Comparison of ENCODE assay signal across 9 mouse cellular contexts in genomic region chr4:125962677-125963076, GRCm38 (mm10).
A peak's percentile ranks its signal among the peaks of the same experiment; 100 is the strongest.
DNase-seq lines count a peak whose midpoint lies in the region; ATAC-seq and TF ChIP-seq lines count a peak whose summit lies in the region.
"Had no signal": no experiment of that assay in that cellular context is flagged by ENCODE, and none has a peak within 500 bp of the region (broad histone marks: within the 10 kb centered on the region; RNA-seq: fewer than 3 reads in every experiment).

No protein-coding gene starts in this region.

- no peak overlapping the region for H3K4me3 ChIP-seq in liver, embryonic 12.5 days
- H3K4me3 ChIP-seq in kidney, embryonic 14.5 days (ENCODE audit: low read length): no peak overlapping the region
- H3K4me3 ChIP-seq in liver, adult 2 months (ENCODE audit: insufficient read depth, low read depth, low read length): no peak overlapping the region
- no peak overlapping the region for H3K4me3 ChIP-seq in neural tube, embryonic 13.5 days
- H3K4me3 ChIP-seq in stomach, postnatal 0 days (ENCODE audit: low read depth, low read length): no peak overlapping the region
- H3K4me3 ChIP-seq: embryonic facial prominence, embryonic 12.5 days had no signal

- DNase-seq in liver: peak; percentile 74
- peak; percentile 94 to 97 for DNase-seq in cerebellum, postnatal 14 days
- peak; percentile 70 to 78 for DNase-seq in frontal cortex, postnatal 25 days (ENCODE audit: low spot score in 2 of 2)
- peak; percentile 18 for DNase-seq in liver, adult 2 months (ENCODE audit: extremely low read depth, low read depth, low spot score)
- peak; percentile 84 for DNase-seq in stomach, postnatal 0 days (ENCODE audit: low spot score)

- no peak overlapping the region for H3K9ac ChIP-seq in liver, embryonic 12.5 days
- H3K9ac ChIP-seq in kidney, embryonic 14.5 days (ENCODE audit: low read depth, low read length): no peak overlapping the region
- no peak overlapping the region for H3K9ac ChIP-seq in liver, adult 2 months (ENCODE audit: low read depth, low read length)
- no peak overlapping the region for H3K9ac ChIP-seq in neural tube, embryonic 13.5 days
- H3K9ac ChIP-seq in stomach, postnatal 0 days (ENCODE audit: low read length): no peak overlapping the region
- H3K9ac ChIP-seq: embryonic facial prominence, embryonic 12.5 days had no signal

- no peaks in the 10 kb centered on the region for H3K4me1 ChIP-seq in liver, embryonic 12.5 days
- no peaks in the 10 kb centered on the region for H3K4me1 ChIP-seq in kidney, embryonic 14.5 days (ENCODE audit: control insufficient read depth, insufficient read depth, low read length)
- no peaks in the 10 kb centered on the region for H3K4me1 ChIP-seq in liver, adult 2 months (ENCODE audit: control insufficient read depth, insufficient read depth, low read length)
- H3K4me1 ChIP-seq in neural tube, embryonic 13.5 days (replicated peaks): peaks cover 16% of the 10 kb centered on the region
- no peaks in the 10 kb centered on the region for H3K4me1 ChIP-seq in stomach, postnatal 0 days (replicated peaks; ENCODE audit: control insufficient read depth, insufficient read depth)
- H3K4me1 ChIP-seq: embryonic facial prominence, embryonic 12.5 days had no signal

- 5% methylated on average over 7 of the region's 7 CpGs for WGBS in liver, embryonic 12.5 days (ENCODE audit: insufficient replicate concordance)
- WGBS in kidney, embryonic 14.5 days: 4% methylated on average over 7 of the region's 7 CpGs
- WGBS in liver, adult 2 months: 6% methylated on average over 7 of the region's 7 CpGs
- 13% methylated on average over 7 of the region's 7 CpGs for WGBS in neural tube, embryonic 13.5 days
- 4% methylated on average over 7 of the region's 7 CpGs for WGBS in stomach, postnatal 0 days

- no peaks in the 10 kb centered on the region for H3K79me2 ChIP-seq in liver, adult 2 months (ENCODE audit: control insufficient read depth, insufficient read depth, low read length)

- peaks cover 21% of the 10 kb centered on the region for H3K27me3 ChIP-seq in liver, embryonic 12.5 days (replicated peaks)
- H3K27me3 ChIP-seq in kidney, embryonic 14.5 days (ENCODE audit: control insufficient read depth, insufficient read depth, low read length): no peaks in the 10 kb centered on the region
- no peaks in the 10 kb centered on the region for H3K27me3 ChIP-seq in liver, adult 2 months (ENCODE audit: control insufficient read depth, insufficient read depth, low read length)
- H3K27me3 ChIP-seq in neural tube, embryonic 13.5 days: peaks cover 6% of the 10 kb centered on the region; the same call in 1 of the 2 replicates
- H3K27me3 ChIP-seq in stomach, postnatal 0 days (ENCODE audit: control insufficient read depth, insufficient read depth, low read length): no peaks in the 10 kb centered on the region
- H3K27me3 ChIP-seq: embryonic facial prominence, embryonic 12.5 days had no signal

- no peak overlapping the region for H3K4me2 ChIP-seq in liver, embryonic 12.5 days
- no peak overlapping the region for H3K4me2 ChIP-seq in kidney, embryonic 14.5 days (replicated peaks; ENCODE audit: low read depth, low read length)
- H3K4me2 ChIP-seq in neural tube, embryonic 13.5 days: no peak overlapping the region
- no peak overlapping the region for H3K4me2 ChIP-seq in stomach, postnatal 0 days (replicated peaks; ENCODE audit: low read depth)
- H3K4me2 ChIP-seq: embryonic facial prominence, embryonic 12.5 days had no signal

- no peaks in the 10 kb centered on the region for H3K36me3 ChIP-seq in liver, embryonic 12.5 days
- H3K36me3 ChIP-seq in kidney, embryonic 14.5 days (ENCODE audit: control insufficient read depth, insufficient read depth, low read length): no peaks in the 10 kb centered on the region
- no peaks in the 10 kb centered on the region for H3K36me3 ChIP-seq in liver, adult 2 months (ENCODE audit: control insufficient read depth, insufficient read depth, low read length)
- no peaks in the 10 kb centered on the region for H3K36me3 ChIP-seq in neural tube, embryonic 13.5 days
- H3K36me3 ChIP-seq in stomach, postnatal 0 days (ENCODE audit: control insufficient read depth, insufficient read depth, low read length): no peaks in the 10 kb centered on the region
- H3K36me3 ChIP-seq: embryonic facial prominence, embryonic 12.5 days had no signal

- H3K9me3 ChIP-seq in liver, embryonic 12.5 days (replicated peaks): no peaks in the 10 kb centered on the region
- H3K9me3 ChIP-seq in kidney, embryonic 14.5 days (ENCODE audit: control insufficient read depth, low read length): no peaks in the 10 kb centered on the region
- no peaks in the 10 kb centered on the region for H3K9me3 ChIP-seq in neural tube, embryonic 13.5 days
- H3K9me3 ChIP-seq in stomach, postnatal 0 days (ENCODE audit: control insufficient read depth, low read length): no peaks in the 10 kb centered on the region
- H3K9me3 ChIP-seq: embryonic facial prominence, embryonic 12.5 days had no signal

- TF ChIP-seq EP300 in stomach, postnatal 0 days (optimal IDR thresholded peaks at IDR 0.05): no peak

- no peak for ATAC-seq in liver, embryonic 12.5 days
- 0 out of 2 replicates have a peak, but pooled peaks have one; percentile 29 for ATAC-seq in kidney, embryonic 14.5 days (ENCODE audit: low FRiP score, low TSS enrichment)
- peak; percentile 69; the same call in 1 of the 2 replicates for ATAC-seq in neural tube, embryonic 13.5 days (ENCODE audit: low read depth)
- no peak for ATAC-seq in stomach, postnatal 0 days (ENCODE audit: low FRiP score, low TSS enrichment)

- peak; percentile 92 for TF ChIP-seq CTCF in liver, adult 2 months (IDR thresholded peaks at IDR 0.05; ENCODE audit: low read depth, low read length)
- TF ChIP-seq CTCF in stomach, postnatal 0 days (IDR thresholded peaks at IDR 0.05; ENCODE audit: low read depth): peak; percentile 92

- H3K27ac ChIP-seq in liver, embryonic 12.5 days: no peak overlapping the region
- no peak overlapping the region for H3K27ac ChIP-seq in kidney, embryonic 14.5 days (ENCODE audit: low read depth, low read length)
- no peak overlapping the region for H3K27ac ChIP-seq in liver, adult 2 months (replicated peaks; ENCODE audit: insufficient read depth, low read depth, low read length)
- no peak overlapping the region for H3K27ac ChIP-seq in neural tube, embryonic 13.5 days (replicated peaks)
- H3K27ac ChIP-seq in stomach, postnatal 0 days (replicated peaks): no peak overlapping the region
- H3K27ac ChIP-seq: embryonic facial prominence, embryonic 12.5 days had no signal

- TF ChIP-seq POLR2A in liver, adult 2 months (IDR thresholded peaks at IDR 0.05; ENCODE audit: extremely low read depth, insufficient read depth, low read length): no peak

Comparison
In these comparisons a context has a peak if more than half of its experiments do, and no peak if none do; other contexts are left out.
1. DNase-seq: peak in every context shown above with its lines; median percentile 96 in cerebellum, postnatal 14 days; 84 in stomach, postnatal 0 days; 74 in liver; 74 in frontal cortex, postnatal 25 days; 18 in liver, adult 2 months.
2. ATAC-seq: peak in kidney, embryonic 14.5 days (single experiment) and neural tube, embryonic 13.5 days (single experiment); none in liver, embryonic 12.5 days (single experiment) and stomach, postnatal 0 days (single experiment).